Comparison of ENCODE assay signal across 29 mouse cellular contexts in genomic region chr2:156286733-156287132, GRCm38 (mm10). TPM values are rescaled to one million over a fixed set of nuclear protein-coding genes. Genes with fewer than 3 reads are reported as not detected.
DNase-seq lines count a peak whose midpoint lies in the region; ATAC-seq and TF ChIP-seq lines count a peak whose summit lies in the region.
"Had no signal": no experiment of that assay in that cellular context is flagged by ENCODE, and none has a peak within 500 bp of the region (broad histone marks: within the 10 kb centered on the region; RNA-seq: fewer than 3 reads in every experiment).

No protein-coding gene starts in this region.

- H3K4me1 ChIP-seq in kidney, postnatal 0 days (replicated peaks; ENCODE audit: insufficient read depth, low read length), result no peaks in the 10 kb centered on the region
- H3K4me1 ChIP-seq in ES-Bruce4 (ENCODE audit: control insufficient read depth, insufficient read depth, low read length), result no peaks in the 10 kb centered on the region
- H3K4me1 ChIP-seq in midbrain, postnatal 0 days (ENCODE audit: insufficient read depth, low read length), result no peaks in the 10 kb centered on the region
- H3K4me1 ChIP-seq: liver, embryonic 13.5 days; neural tube, embryonic 12.5 days had no signal

- TF ChIP-seq EP300 in ES-Bruce4 (IDR thresholded peaks at IDR 0.05; ENCODE audit: insufficient read depth, low read depth, low read length), result no peak

- peak; percentile 12; the same call in 1 of the 2 replicates for TF ChIP-seq CTCF in kidney, postnatal 0 days (IDR thresholded peaks at IDR 0.05; ENCODE audit: low read depth)
- peak; percentile 14 for TF ChIP-seq CTCF in ES-Bruce4 (IDR thresholded peaks at IDR 0.05; ENCODE audit: low read depth, low read length)
- TF ChIP-seq CTCF in midbrain, postnatal 0 days (IDR thresholded peaks at IDR 0.05), result no peak

- WGBS in kidney, postnatal 0 days, result 93% methylated on average over 4 of the region's 4 CpGs
- WGBS in midbrain, postnatal 0 days, result 94% methylated on average over 4 of the region's 4 CpGs

- H3K4me3 ChIP-seq in kidney, postnatal 0 days (replicated peaks; ENCODE audit: low read depth, low read length), result no peak overlapping the region
- no peak overlapping the region for H3K4me3 ChIP-seq in ES-Bruce4 (ENCODE audit: low read depth, low read length)
- H3K4me3 ChIP-seq in midbrain, postnatal 0 days (ENCODE audit: low read depth, low read length), result no peak overlapping the region
- H3K4me3 ChIP-seq: liver, embryonic 13.5 days; myocyte; neural tube, embryonic 12.5 days had no signal

- H3K36me3 ChIP-seq in kidney, postnatal 0 days (ENCODE audit: insufficient read depth, low read length), result peaks cover 30% of the 10 kb centered on the region; the same call in 1 of the 2 replicates
- H3K36me3 ChIP-seq in ES-Bruce4 (ENCODE audit: control insufficient read depth, insufficient read depth, low read length, poor library complexity, severe bottlenecking), result peaks cover 31% of the 10 kb centered on the region
- H3K36me3 ChIP-seq in midbrain, postnatal 0 days (ENCODE audit: insufficient read depth, low read length), result peaks cover 19% of the 10 kb centered on the region

- no peak for ATAC-seq in kidney, postnatal 0 days (replicated peaks; ENCODE audit: low FRiP score, low read depth)
- ATAC-seq in midbrain, postnatal 0 days (ENCODE audit: low FRiP score), result no peak
- ATAC-seq: forebrain, embryonic 14.5 days; midbrain, embryonic 16.5 days had no signal

- no peaks in the 10 kb centered on the region for H3K27me3 ChIP-seq in kidney, postnatal 0 days (ENCODE audit: insufficient read depth, low read length)
- no peaks in the 10 kb centered on the region for H3K27me3 ChIP-seq in ES-Bruce4 (ENCODE audit: control insufficient read depth, insufficient read depth, low read length, poor library complexity, severe bottlenecking)
- no peaks in the 10 kb centered on the region for H3K27me3 ChIP-seq in midbrain, postnatal 0 days (ENCODE audit: insufficient read depth, low read length)
- H3K27me3 ChIP-seq: liver, embryonic 13.5 days; neural tube, embryonic 12.5 days had no signal

- TF ChIP-seq POLR2A in ES-Bruce4 (IDR thresholded peaks at IDR 0.05; ENCODE audit: insufficient read depth, low read length), result no peak

- H3K9me3 ChIP-seq in kidney, postnatal 0 days (replicated peaks; ENCODE audit: low read length), result no peaks in the 10 kb centered on the region
- no peaks in the 10 kb centered on the region for H3K9me3 ChIP-seq in ES-Bruce4 (replicated peaks; ENCODE audit: control insufficient read depth, insufficient read depth, low read length, poor library complexity, severe bottlenecking)
- H3K9me3 ChIP-seq in midbrain, postnatal 0 days (ENCODE audit: low read length), result no peaks in the 10 kb centered on the region
- H3K9me3 ChIP-seq: liver, embryonic 13.5 days; neural tube, embryonic 12.5 days had no signal

- no peak overlapping the region for H3K4me2 ChIP-seq in kidney, postnatal 0 days (ENCODE audit: low read length)
- H3K4me2 ChIP-seq in midbrain, postnatal 0 days (ENCODE audit: low read depth, low read length, poor library complexity, severe bottlenecking), result no peak overlapping the region
- H3K4me2 ChIP-seq: heart, embryonic 11.5 days; hindbrain, embryonic 14.5 days; liver, embryonic 13.5 days; lung, embryonic 14.5 days; midbrain, embryonic 11.5 days; neural tube, embryonic 12.5 days had no signal

- H3K27ac ChIP-seq in kidney, postnatal 0 days, result no peak overlapping the region
- H3K27ac ChIP-seq in ES-Bruce4 (ENCODE audit: insufficient read depth, low read length), result no peak overlapping the region
- H3K27ac ChIP-seq in midbrain, postnatal 0 days (ENCODE audit: low read depth, low read length), result no peak overlapping the region
- H3K27ac ChIP-seq: hindbrain, embryonic 14.5 days; liver, embryonic 13.5 days; neural tube, embryonic 12.5 days had no signal

- DNase-seq in kidney, postnatal 0 days (ENCODE audit: low spot score), result no peak
- DNase-seq in kidney, adult 11 months, result no peak
- DNase-seq in R1 (ENCODE audit: low read depth, low spot score), result peak; percentile 54
- no peak for DNase-seq in urinary bladder, adult 2 months (ENCODE audit: low spot score)
- no peak for DNase-seq in frontal cortex, postnatal 14 days (ENCODE audit: low spot score in 2 of 2)
- DNase-seq in midbrain, postnatal 0 days (ENCODE audit: low spot score), result no peak
- DNase-seq: adrenal gland, postnatal 10 days; B cell, adult 2 months; cerebellum, adult 8-10 months; cerebellum, postnatal 36 days; gastrocnemius, postnatal 14 days; heart, adult 11 months; heart, postnatal 4 days; kidney, postnatal 10 days; layer of hippocampus, postnatal 36 days; left cerebral cortex, postnatal 4 days; liver, embryonic 13.5 days; lung, embryonic 14.5 days; right cerebral cortex, postnatal 4 days; thymus, adult 2 months; thymus, postnatal 36 days had no signal

- no peak overlapping the region for H3K9ac ChIP-seq in kidney, postnatal 0 days (ENCODE audit: low read depth, low read length)
- no peak overlapping the region for H3K9ac ChIP-seq in ES-Bruce4 (ENCODE audit: low read depth, poor library complexity, severe bottlenecking)
- no peak overlapping the region for H3K9ac ChIP-seq in midbrain, postnatal 0 days (replicated peaks; ENCODE audit: low read length, poor library complexity, severe bottlenecking)
- H3K9ac ChIP-seq: hindbrain, embryonic 14.5 days; liver, embryonic 13.5 days; lung, embryonic 14.5 days; neural tube, embryonic 12.5 days had no signal

RNA-seq across cellular contexts. Expression of gene Cnbd2, which starts 25.4 kb away (rescaled TPM):
- polyA plus RNA-seq in kidney, postnatal 0 days (2015; fragmentation: Nextera tagmentation; extraction: Ambion mirVana), result 14.7 and 16.2 TPM in 2 replicates
- 4.8 and 6.5 TPM in 2 replicates for polyA plus RNA-seq in ES-Bruce4 (2011; ENCODE audit: insufficient read depth, insufficient read length, low read depth, missing spikeins)
- polyA plus RNA-seq in urinary bladder, adult 2 months (2012; rRNA removed), result 3.4 and 4.5 TPM in 2 replicates
- 3.2 and 3.3 TPM in 2 replicates for total RNA-seq in midbrain, postnatal 0 days (2014; rRNA removed)
- polyA plus RNA-seq in midbrain, postnatal 0 days (2015; fragmentation: Nextera tagmentation; extraction: Ambion mirVana), result 8.9 and 10.0 TPM in 2 replicates

RNA-seq across cellular contexts. Expression of gene Scand1, which starts 25.8 kb away (rescaled TPM):
- polyA plus RNA-seq in kidney, postnatal 0 days (2015; fragmentation: Nextera tagmentation; extraction: Ambion mirVana), result 140 and 181 TPM in 2 replicates
- 20.1 and 20.5 TPM in 2 replicates for polyA plus RNA-seq in ES-Bruce4 (2011; ENCODE audit: insufficient read depth, insufficient read length, low read depth, missing spikeins)
- 71.0 and 72.5 TPM in 2 replicates for polyA plus RNA-seq in urinary bladder, adult 2 months (2012; rRNA removed)
- total RNA-seq in midbrain, postnatal 0 days (2014; rRNA removed), result 268 and 307 TPM in 2 replicates
- polyA plus RNA-seq in midbrain, postnatal 0 days (2015; fragmentation: Nextera tagmentation; extraction: Ambion mirVana), result 132 and 145 TPM in 2 replicates
